Mouse (Mus musculus) liver, embryonic 11.5 days (tissue): Measurements from ENCODE around the gene Gm28269. TPM values are rescaled to one million over a fixed set of nuclear protein-coding genes. Genes with fewer than 3 reads are reported as not detected.

ENCODE experiments used
- polyA plus RNA-seq: library from polyadenylated mRNA; unstranded; fragments of >200 nt; fragmentation: Nextera tagmentation; extraction: Ambion mirVana; gene quantifications from 2 replicates; pipeline ENCODE4 v1.2.1, GENCODE M21; 2014

The Gm28269 gene
- polyA plus RNA-seq, 1 experiment from 2014 or later = not detected

Other genes with a start within 250 kb of the Gm28269 start
- 0.08 and 0.14 TPM in 2 replicates for gene Slc6a14, start 30.2 kb downstream of the Gm28269 start, polyA plus RNA-seq